Mouse (Mus musculus) liver, embryonic 16.5 days (tissue): ENCODE results near the gene A730071L15Rik. TPM values are rescaled to one million over a fixed set of nuclear protein-coding genes. Genes with fewer than 3 reads are reported as not detected.

Experiments used
- ATAC-seq: fragments of 200-750 bp; cut with Nextera tagmentation; 2 replicates; pipeline ENCODE4 v1.8.0; 2017; ENCODE audit warnings: low read depth, mild to moderate bottlenecking, moderate number of reproducible peaks, moderate library complexity
- H3K27ac ChIP-seq: fragments of 300-500 bp; sonication (generic); 2 replicates; pipeline ENCODE4 v1.5.1; 2014; ENCODE audit warnings: mild to moderate bottlenecking, low read length
- H3K27me3 ChIP-seq: fragments of 300-500 bp; sonication (generic); 2 replicates; pipeline ENCODE4 v1.6.1; 2014; ENCODE audit warnings: low read depth, low read length, mixed read lengths; ENCODE audit not compliant: control insufficient read depth, insufficient read depth
- H3K36me3 ChIP-seq: fragments of 300-500 bp; sonication (generic); 2 replicates; pipeline ENCODE4 v1.6.1; 2014; ENCODE audit warnings: mild to moderate bottlenecking; ENCODE audit not compliant: control insufficient read depth, insufficient read depth
- H3K4me1 ChIP-seq: fragments of 300-500 bp; sonication (generic); 2 replicates; pipeline ENCODE4 v1.6.1; 2014; ENCODE audit warnings: low read depth, low read length, mixed read lengths; ENCODE audit not compliant: control insufficient read depth
- H3K4me2 ChIP-seq: fragments of 300-500 bp; sonication (generic); 2 replicates; pipeline ENCODE4 v1.6.1; 2014; ENCODE audit warnings: low read depth, low read length, mixed read lengths
- H3K4me3 ChIP-seq: fragments of 300-500 bp; sonication (generic); 2 replicates; pipeline ENCODE4 v1.5.1; 2014; ENCODE audit warnings: low read depth, mild to moderate bottlenecking, low read length
- H3K9ac ChIP-seq: fragments of 300-500 bp; sonication (generic); 2 replicates; pipeline ENCODE4 v1.6.1; 2014; ENCODE audit warnings: low read depth, low read length
- H3K9me3 ChIP-seq: fragments of 300-500 bp; sonication (generic); replicated peaks from 2 replicates; pipeline ENCODE4 v1.6.1; 2016; ENCODE audit warnings: low read length; ENCODE audit not compliant: control insufficient read depth
- WGBS: fragments of 180-500 bp; shearing (Covaris S2); extraction: QIAGEN DNeasy Blood & Tissue Kit; methylation state at CpG from one replicate; pipeline ENCODE4 v1.1.7; 2014; ENCODE audit not compliant: insufficient replicate concordance; 5-methylcytosine and 5-hydroxymethylcytosine counted together
- polyA plus RNA-seq: library from polyadenylated mRNA; unstranded; fragments of >200 nt; fragmentation: Nextera tagmentation; extraction: Ambion mirVana; gene quantifications from 2 replicates; pipeline ENCODE4 v1.2.1, GENCODE M21; 2015

The A730071L15Rik gene
- polyA plus RNA-seq, 1 experiment from 2014 or later: 0.07 TPM

- Histone ChIP-seq H3K9ac (no peak within 1 kb of the TSS), H3K9me3 (peaks cover under 1% of the 10 kb centered on the region), H3K4me2 (no peak within 1 kb of the TSS), H3K27ac (no peak within 1 kb of the TSS), H3K36me3 (no peaks in the 10 kb centered on the region), H3K4me1 (no peaks in the 10 kb centered on the region), H3K4me3 (no peak within 1 kb of the TSS), H3K27me3 (no peaks in the 10 kb centered on the region)
- no peak for ATAC-seq
- 47% methylated on average over 7 of the region's 7 CpGs for WGBS
These were observed 30.2 kb downstream of the A730071L15Rik start, which contains the start of gene Npc1l1 for GRCm38 (mm10) chr11:6230012-6230411. Gene Npc1l1, minus strand, starts transcription at chr11:6230143.

DNA sequence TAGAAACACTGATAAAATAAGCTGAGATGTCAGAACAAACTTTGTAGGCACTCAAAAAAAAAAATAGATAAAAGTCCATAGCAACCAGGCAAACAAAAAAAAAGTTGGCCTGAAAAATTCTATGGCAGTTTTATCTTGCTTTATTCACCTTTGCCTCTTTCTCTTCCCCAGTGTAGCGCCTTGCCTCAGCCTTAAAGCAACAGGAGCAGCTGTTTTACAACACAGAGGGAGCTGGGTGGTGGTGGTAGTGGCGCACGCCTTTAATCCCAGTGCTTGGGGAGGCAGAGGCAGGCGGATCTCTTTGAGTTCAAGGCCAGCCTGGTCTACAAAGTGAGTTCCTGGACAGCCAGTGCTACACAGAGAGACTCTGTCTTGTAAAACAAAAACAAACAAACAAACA, 33.2 kb downstream of the A730071L15Rik start:
- H3K4me1 ChIP-seq: no peaks in the 10 kb centered on the region
- ATAC-seq: no peak
- H3K4me3 ChIP-seq: no peak overlapping the region
- no peak overlapping the region for H3K27ac ChIP-seq
- H3K36me3 ChIP-seq: no peaks in the 10 kb centered on the region
- H3K4me2 ChIP-seq: no peak overlapping the region
- H3K9ac ChIP-seq: no peak overlapping the region
- 63% methylated on average over 4 of the region's 4 CpGs for WGBS
- H3K9me3 ChIP-seq: peaks cover 7% of the 10 kb centered on the region
- H3K27me3 ChIP-seq: no peaks in the 10 kb centered on the region

DNA sequence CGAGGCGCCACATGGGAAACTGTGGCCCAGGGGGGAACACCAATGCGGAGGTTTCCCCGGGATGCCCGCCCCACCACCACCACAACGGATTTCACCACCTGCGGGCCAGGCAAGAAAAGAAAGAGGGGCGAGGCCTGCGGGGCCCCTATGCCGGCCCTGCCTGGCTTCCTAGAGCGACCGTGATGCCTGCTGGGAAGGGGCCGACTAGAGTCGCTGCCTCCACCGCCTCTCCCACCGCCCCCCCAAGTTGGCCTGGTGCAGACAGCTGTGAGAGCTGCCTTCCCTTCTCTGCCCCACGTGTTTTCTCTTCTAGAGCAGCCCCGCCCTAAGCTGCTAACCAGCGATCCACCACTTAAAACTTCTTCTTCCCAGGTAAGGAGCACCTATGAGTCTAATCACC, 44.9 kb downstream of the A730071L15Rik start:
- no peak for ATAC-seq
- no peak overlapping the region for H3K27ac ChIP-seq

More for the DNA sequence above, 44.9 kb downstream of the A730071L15Rik start:
- no peak overlapping the region for H3K4me2 ChIP-seq
- no peaks in the 10 kb centered on the region for H3K36me3 ChIP-seq
- no peaks in the 10 kb centered on the region for H3K4me1 ChIP-seq
- H3K9ac ChIP-seq: no peak overlapping the region
- H3K27me3 ChIP-seq: no peaks in the 10 kb centered on the region
- no peak overlapping the region for H3K4me3 ChIP-seq
- 55% methylated on average over 19 of the region's 19 CpGs for WGBS
- no peaks in the 10 kb centered on the region for H3K9me3 ChIP-seq

Other genes with a start within 250 kb of the A730071L15Rik start
- gene Gck, start 249.9 kb upstream of the A730071L15Rik start, polyA plus RNA-seq: 0.48 and 0.57 TPM in 2 replicates
- 16.8 and 17.7 TPM in 2 replicates for gene Ykt6, start 244.3 kb upstream of the A730071L15Rik start, polyA plus RNA-seq
- gene Camk2b, start 133.7 kb upstream of the A730071L15Rik start, polyA plus RNA-seq: 1.1 and 1.4 TPM in 2 replicates
- 11.1 and 11.5 TPM in 2 replicates for gene Nudcd3, start 386 bp downstream of the A730071L15Rik start, polyA plus RNA-seq
- gene Npc1l1, start 30.1 kb downstream of the A730071L15Rik start, polyA plus RNA-seq: 0.05 and 0.26 TPM in 2 replicates
- 40.2 and 42.1 TPM in 2 replicates for gene Ddx56, start 67.7 kb downstream of the A730071L15Rik start, polyA plus RNA-seq
- 40.7 and 42.5 TPM in 2 replicates for gene Tmed4, start 74.8 kb downstream of the A730071L15Rik start, polyA plus RNA-seq
- 89.3 and 93.8 TPM in 2 replicates for gene Ogdh, start 91.6 kb downstream of the A730071L15Rik start, polyA plus RNA-seq
- 3.3 and 3.7 TPM in 2 replicates for gene Zmiz2, start 189.0 kb downstream of the A730071L15Rik start, polyA plus RNA-seq
- 2,023 and 2,306 TPM in 2 replicates for gene Ppia, start 215.4 kb downstream of the A730071L15Rik start, polyA plus RNA-seq
- 116 and 120 TPM in 2 replicates for gene H2afv, start 244.4 kb downstream of the A730071L15Rik start, polyA plus RNA-seq